Mouse (Mus musculus) intestine, embryonic 14.5 days (tissue): ENCODE measurements at regions not wholly inside any gene's neighbourhood (a gene's known extent, or its start where the extent isn't known, plus 50 kb on each side); places are given as distances from the start of the nearest gene placed in this dataset.
"Not testable (repeated sequence)": the region's sequence is repeated elsewhere in the genome, so short reads cannot be mapped to it uniquely, and the experiment has no call there.

Experiments
- ATAC-seq: fragments of 200-750 bp; cut with Nextera tagmentation; replicated peaks from 2 replicates; pipeline ENCODE4 v1.8.0; 2017; ENCODE audit warnings: low read depth, moderate number of reproducible peaks, moderate TSS enrichment, moderate library complexity; ENCODE audit not compliant: low FRiP score, low TSS enrichment
- DNase-seq: peaks from one replicate; pipeline ENCODE4 v3.0.0-alpha.2; 2018; ENCODE audit warnings: low spot score
- H3K27ac ChIP-seq: fragments of 300-500 bp; sonication (generic); 2 replicates; pipeline ENCODE4 v1.5.1; 2014; ENCODE audit warnings: low read depth, mild to moderate bottlenecking, control low read depth
- H3K27me3 ChIP-seq: fragments of 300-500 bp; sonication (generic); replicated peaks from 2 replicates; pipeline ENCODE4 v1.6.1; 2014; ENCODE audit warnings: low read length, control low read depth; ENCODE audit not compliant: control insufficient read depth, insufficient read depth
- H3K36me3 ChIP-seq: fragments of 300-500 bp; sonication (generic); 2 replicates; pipeline ENCODE4 v1.6.1; 2014; ENCODE audit warnings: low read length, control low read depth; ENCODE audit not compliant: control insufficient read depth, insufficient read depth
- H3K4me1 ChIP-seq: fragments of 300-500 bp; sonication (generic); replicated peaks from 2 replicates; pipeline ENCODE4 v1.6.1; 2014; ENCODE audit warnings: low read length, control low read depth, mixed read lengths; ENCODE audit not compliant: control insufficient read depth, insufficient read depth
- H3K4me2 ChIP-seq: fragments of 300-500 bp; sonication (generic); 2 replicates; pipeline ENCODE4 v1.6.1; 2014; ENCODE audit warnings: low read length
- H3K4me3 ChIP-seq: fragments of 300-500 bp; sonication (generic); 2 replicates; pipeline ENCODE4 v1.5.1; 2014; ENCODE audit warnings: low read depth, low read length, control low read depth, mixed read lengths
- H3K9ac ChIP-seq: fragments of 300-500 bp; sonication (generic); 2 replicates; pipeline ENCODE4 v1.6.1; 2014; ENCODE audit warnings: mild to moderate bottlenecking, low read length
- H3K9me3 ChIP-seq: fragments of 300-500 bp; sonication (generic); 2 replicates; pipeline ENCODE4 v1.6.1; 2016; ENCODE audit warnings: low read length, control low read depth; ENCODE audit not compliant: control insufficient read depth
- WGBS: fragments of 180-500 bp; shearing (Covaris S2); extraction: QIAGEN DNeasy Blood & Tissue Kit; methylation state at CpG from one replicate; pipeline ENCODE4 v1.1.7; 2014; 5-methylcytosine and 5-hydroxymethylcytosine counted together

GRCm38 (mm10) chr1:113395267-113395824, 1530.6 kb upstream of the Dsel start:
- Histone ChIP-seq H3K4me2 (no peak overlapping the region), H3K4me3 (no peak overlapping the region), H3K27ac (no peak overlapping the region), H3K4me1 (no peaks in the 10 kb centered on the region), H3K27me3 (no peaks in the 10 kb centered on the region), H3K36me3 (no peaks in the 10 kb centered on the region), H3K9ac (no peak overlapping the region), H3K9me3 (no peaks in the 10 kb centered on the region)
- 81% methylated on average over 6 of the region's 6 CpGs for WGBS
- ATAC-seq (no peak), DNase-seq (no peak)

- H3K27me3 ChIP-seq, H3K9me3 ChIP-seq, H3K9ac ChIP-seq, H3K27ac ChIP-seq, H3K4me2 ChIP-seq, H3K36me3 ChIP-seq, H3K4me1 ChIP-seq, ATAC-seq, H3K4me3 ChIP-seq, DNase-seq: not testable (repeated sequence)
- WGBS: 88% methylated on average over 3 of the region's 3 CpGs
Measured at GRCm38 (mm10) chr1:113394326-113394725, 1529.6 kb upstream of the Dsel start.

GRCm38 (mm10) chr1:113392962-113393361, 1528.2 kb upstream of the Dsel start:
- Histone ChIP-seq H3K4me3 (no peak overlapping the region), H3K27me3 (no peaks in the 10 kb centered on the region), H3K27ac (no peak overlapping the region), H3K4me2 (no peak overlapping the region), H3K9me3 (no peaks in the 10 kb centered on the region), H3K4me1 (no peaks in the 10 kb centered on the region), H3K36me3 (no peaks in the 10 kb centered on the region), H3K9ac (no peak overlapping the region)
- no peak for ATAC-seq
- DNase-seq: no peak

DNA sequence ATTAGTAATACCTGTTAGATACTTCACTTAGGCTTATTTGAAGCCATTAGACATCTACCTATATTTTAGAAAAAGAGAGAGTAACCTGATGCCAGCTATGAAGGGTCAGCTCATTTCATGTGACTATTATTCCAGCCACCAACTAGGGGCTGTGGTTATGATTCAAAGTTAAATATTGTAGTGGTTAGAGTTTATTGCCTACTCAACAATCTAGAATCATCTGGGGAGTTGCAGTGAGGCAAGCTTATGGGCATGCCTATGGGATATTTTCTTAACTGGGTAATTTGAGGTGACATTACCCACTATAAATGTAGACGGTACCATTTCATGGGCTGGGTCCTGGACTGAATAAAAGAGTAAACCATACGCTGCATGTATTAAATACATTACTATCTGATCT, 1525.2 kb upstream of the Dsel start:
- DNase-seq: no peak
- H3K4me3 ChIP-seq: no peak overlapping the region
- no peaks in the 10 kb centered on the region for H3K36me3 ChIP-seq
- ATAC-seq: no peak
- H3K4me1 ChIP-seq: no peaks in the 10 kb centered on the region
- H3K27ac ChIP-seq: no peak overlapping the region
- H3K9ac ChIP-seq: no peak overlapping the region
- H3K4me2 ChIP-seq: no peak overlapping the region
- H3K27me3 ChIP-seq: no peaks in the 10 kb centered on the region
- H3K9me3 ChIP-seq: no peaks in the 10 kb centered on the region
- WGBS: 86% methylated on average over 2 of the region's 2 CpGs

GRCm38 (mm10) chr1:113384888-113385430, 1520.2 kb upstream of the Dsel start:
- H3K9ac ChIP-seq: no peak overlapping the region
- 60% methylated on average over 6 of the region's 6 CpGs for WGBS
- ATAC-seq (no peak), DNase-seq (no peak)
- no peaks in the 10 kb centered on the region for H3K27me3 ChIP-seq
- H3K27ac ChIP-seq: no peak overlapping the region
- H3K4me1 ChIP-seq: no peaks in the 10 kb centered on the region
- H3K9me3 ChIP-seq: no peaks in the 10 kb centered on the region
- H3K4me3 ChIP-seq: no peak overlapping the region
- no peaks in the 10 kb centered on the region for H3K36me3 ChIP-seq
- no peak overlapping the region for H3K4me2 ChIP-seq

GRCm38 (mm10) chr1:113383717-113384116, 1519.0 kb upstream of the Dsel start:
- no peaks in the 10 kb centered on the region for H3K36me3 ChIP-seq

DNA sequence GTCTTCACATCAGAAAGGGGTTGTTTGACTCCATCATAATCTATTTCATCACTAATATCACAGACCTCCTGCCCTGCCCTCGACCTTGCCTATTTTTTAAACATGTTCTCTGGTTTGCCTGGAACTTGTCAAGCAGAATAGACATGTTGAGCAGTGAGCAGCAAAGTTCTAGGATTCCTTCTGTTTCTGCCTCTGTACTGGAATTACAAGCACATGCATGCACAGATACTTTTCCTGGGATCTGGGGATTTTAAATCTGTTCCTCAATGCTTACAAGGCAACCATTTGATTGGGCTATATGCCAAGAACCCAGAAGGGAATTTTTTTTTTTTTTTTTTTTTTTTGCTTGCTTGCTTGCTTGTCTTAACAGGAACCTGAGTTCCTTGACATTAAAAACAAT, 1508.0 kb upstream of the Dsel start:
- ATAC-seq (no peak), DNase-seq (no peak)
- H3K4me2 ChIP-seq: no peak overlapping the region
- no peaks in the 10 kb centered on the region for H3K9me3 ChIP-seq
- H3K27ac ChIP-seq: no peak overlapping the region
- no peak overlapping the region for H3K4me3 ChIP-seq
- H3K27me3 ChIP-seq: no peaks in the 10 kb centered on the region
- no peaks in the 10 kb centered on the region for H3K4me1 ChIP-seq
- WGBS: 34% methylated on average over 1 of the region's 1 CpGs
- no peaks in the 10 kb centered on the region for H3K36me3 ChIP-seq
- H3K9ac ChIP-seq: no peak overlapping the region

More at GRCm38 (mm10) chr1:113383717-113384116, 1519.0 kb upstream of the Dsel start:
- no peaks in the 10 kb centered on the region for H3K27me3 ChIP-seq
- no peaks in the 10 kb centered on the region for H3K9me3 ChIP-seq
- no peak overlapping the region for H3K4me3 ChIP-seq
- DNase-seq (no peak), ATAC-seq (no peak)
- no peak overlapping the region for H3K9ac ChIP-seq
- H3K4me2 ChIP-seq: no peak overlapping the region
- 94% methylated on average over 2 of the region's 2 CpGs for WGBS
- H3K27ac ChIP-seq: no peak overlapping the region
- H3K4me1 ChIP-seq: no peaks in the 10 kb centered on the region

DNA sequence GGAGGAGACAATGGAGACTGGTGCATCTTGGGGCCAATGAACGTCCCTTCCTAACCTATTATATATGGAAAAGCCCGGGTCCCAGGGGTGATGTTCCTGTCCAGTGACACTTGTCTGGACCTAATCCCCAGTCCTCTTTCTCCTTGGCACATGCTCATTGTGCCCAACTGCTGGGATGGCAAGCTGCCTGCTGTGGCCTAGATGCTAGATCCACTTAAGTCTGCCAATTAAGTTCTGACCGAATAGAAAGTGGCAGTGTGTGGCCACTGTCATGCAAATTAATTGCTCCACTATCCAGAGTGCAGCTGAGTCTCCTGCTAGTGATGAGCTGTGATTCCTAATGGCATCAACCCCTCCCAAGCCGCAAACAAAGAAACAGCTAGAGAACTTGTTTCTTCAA, 1493.5 kb upstream of the Dsel start:
- no peak overlapping the region for H3K9ac ChIP-seq
- H3K4me3 ChIP-seq: no peak overlapping the region
- H3K36me3 ChIP-seq: no peaks in the 10 kb centered on the region
- DNase-seq (no peak), ATAC-seq (no peak)
- no peak overlapping the region for H3K27ac ChIP-seq
- no peaks in the 10 kb centered on the region for H3K4me1 ChIP-seq
- no peaks in the 10 kb centered on the region for H3K27me3 ChIP-seq
- H3K9me3 ChIP-seq: no peaks in the 10 kb centered on the region
- WGBS: 72% methylated on average over 4 of the region's 4 CpGs
- no peak overlapping the region for H3K4me2 ChIP-seq

DNA sequence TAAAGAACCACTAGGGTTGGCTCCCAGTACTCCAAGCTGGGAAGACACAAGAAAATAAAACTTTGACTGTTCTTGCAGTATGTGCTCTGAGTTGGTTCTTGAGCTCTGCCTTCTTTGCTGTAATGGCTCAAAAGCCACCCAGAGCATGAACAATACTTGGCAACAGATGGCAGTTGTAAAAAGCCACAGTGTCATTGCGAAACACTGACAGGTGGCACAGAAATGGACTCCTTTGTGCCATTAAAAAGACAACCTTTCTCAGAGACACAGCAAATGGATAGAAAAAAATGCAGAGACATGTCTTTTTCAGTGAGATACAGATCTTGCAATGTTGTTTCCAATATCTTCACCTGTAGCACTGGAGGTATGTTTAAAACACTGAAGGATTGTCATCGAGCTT, 1443.3 kb upstream of the Dsel start:
- H3K4me1 ChIP-seq: no peaks in the 10 kb centered on the region
- no peaks in the 10 kb centered on the region for H3K9me3 ChIP-seq
- H3K27ac ChIP-seq: no peak overlapping the region
- no peak overlapping the region for H3K9ac ChIP-seq
- no peaks in the 10 kb centered on the region for H3K36me3 ChIP-seq
- no peak overlapping the region for H3K4me2 ChIP-seq
- DNase-seq: no peak
- H3K4me3 ChIP-seq: no peak overlapping the region
- ATAC-seq: no peak
- H3K27me3 ChIP-seq: no peaks in the 10 kb centered on the region
- WGBS: 87% methylated on average over 2 of the region's 2 CpGs
